Mouse (Mus musculus) ES-E14 (cell line): ENCODE measurements at regions not wholly inside any gene's neighbourhood (a gene's known extent, or its start where the extent isn't known, plus 50 kb on each side); places are given as distances from the start of the nearest gene placed in this dataset.

Source experiments
- DNase-seq: peaks from one replicate; pipeline ENCODE4 v3.0.0-alpha.2; 2013; ENCODE audit warnings: low read depth, low spot score
- H3K27ac ChIP-seq: 2 replicates; pipeline ENCODE4 v1.5.1; 2012; ENCODE audit warnings: low read depth, mild to moderate bottlenecking, low read length, moderate library complexity, mixed read lengths; ENCODE audit not compliant: poor library complexity, insufficient read depth, severe bottlenecking
- H3K36me3 ChIP-seq: 2 replicates; pipeline ENCODE4 v1.6.1; 2012; ENCODE audit warnings: mild to moderate bottlenecking, low read length, moderate library complexity, mixed read lengths; ENCODE audit not compliant: control insufficient read depth, poor library complexity, insufficient read depth, severe bottlenecking
- H3K4me1 ChIP-seq, 2 experiments: fragments of 150-350 bp in 1 of 2; sonication (generic) in 1 of 2; 2 replicates each; pipeline ENCODE4 v1.6.1; 2012; ENCODE audit warnings: low read length in 2 of 2, mild to moderate bottlenecking in 1 of 2, mixed read lengths in 1 of 2; ENCODE audit not compliant: control insufficient read depth in 2 of 2, insufficient read depth in 2 of 2, poor library complexity in 1 of 2
- H3K4me3 ChIP-seq, 2 experiments: fragments of 150-350 bp in 1 of 2; sonication (generic) in 1 of 2; 2 replicates each; pipeline ENCODE4 v1.5.1; 2012; ENCODE audit warnings: low read length in 2 of 2, low read depth in 1 of 2, mild to moderate bottlenecking in 1 of 2, mixed read lengths in 1 of 2; ENCODE audit not compliant: insufficient read depth in 1 of 2, poor library complexity in 1 of 2, severe bottlenecking in 1 of 2
- H3K9ac ChIP-seq: 2 replicates; pipeline ENCODE4 v1.6.1; 2012; ENCODE audit warnings: low read depth, mild to moderate bottlenecking, low read length, mixed read lengths; ENCODE audit not compliant: poor library complexity, insufficient read depth, severe bottlenecking
- H3K9me3 ChIP-seq: fragments of 150-350 bp; sonication (generic); 2 replicates; pipeline ENCODE4 v1.6.1; 2012; ENCODE audit warnings: low read depth, mild to moderate bottlenecking, low read length; ENCODE audit not compliant: control insufficient read depth, insufficient read depth
- CHD2 ChIP-seq: IDR thresholded peaks from 2 replicates; pipeline ENCODE4 v1.6.1; 2014; ENCODE audit warnings: mild to moderate bottlenecking, low read depth, low read length, inconsistent platforms
- HCFC1 ChIP-seq: IDR thresholded peaks from 2 replicates; pipeline ENCODE4 v1.6.1; 2012; ENCODE audit warnings: low read length, inconsistent platforms, borderline replicate concordance; ENCODE audit not compliant: insufficient read depth
- MAFK ChIP-seq: IDR thresholded peaks from 2 replicates; pipeline ENCODE4 v1.6.1; 2014; ENCODE audit warnings: mild to moderate bottlenecking, low read depth, low read length, inconsistent platforms; ENCODE audit not compliant: insufficient read depth
- ZC3H11A ChIP-seq: IDR thresholded peaks from 2 replicates; pipeline ENCODE4 v1.6.1; 2012; ENCODE audit warnings: low read depth, mild to moderate bottlenecking, inconsistent platforms, low read length, borderline replicate concordance
- ZNF384 ChIP-seq: IDR thresholded peaks from 2 replicates; pipeline ENCODE4 v1.6.1; 2012; ENCODE audit warnings: low read depth, low read length, inconsistent platforms
- in situ Hi-C, 2 experiments: fragments of 600-800 bp; cut with MboI; formaldehyde crosslinking; loops; one replicate each; pipeline ENCODE4 v1.15.1; 2025; ENCODE audit warnings: low sequenced_read_pairs in 2 of 2, inconsistent platforms in 1 of 2; ENCODE audit not compliant: unreplicated experiment in 2 of 2

DNA sequence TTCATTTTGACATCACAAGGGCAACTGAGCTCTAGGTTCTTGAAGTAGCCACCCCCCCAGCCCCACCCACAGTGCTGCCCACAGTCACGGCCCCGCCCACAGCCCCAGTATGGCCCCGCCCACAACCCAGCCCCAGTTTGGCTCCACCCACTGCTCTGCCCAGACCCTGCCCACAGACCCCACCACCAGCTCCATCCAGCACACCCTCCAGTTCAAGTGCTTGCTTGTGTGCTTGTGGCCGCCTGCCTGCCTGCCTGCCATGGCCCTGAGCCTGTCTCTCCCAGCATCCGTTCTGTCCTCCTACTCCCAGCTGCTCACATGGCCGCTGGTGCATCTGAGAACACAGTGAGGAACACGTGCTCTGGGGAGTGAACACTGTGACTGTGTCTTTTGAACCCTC is 92.0 kb downstream of the Barhl2 start:
- peaks cover 2 to 8% of the 10 kb centered on the region in 2 experiments; a peak in 2 of 4 replicates for H3K4me1 ChIP-seq
- in situ Hi-C loops, result no loop called here
- no peak for DNase-seq
- H3K4me3 ChIP-seq, result no peak overlapping the region
- H3K9ac ChIP-seq, result no peak overlapping the region
- H3K27ac ChIP-seq, result no peak overlapping the region
- no peaks in the 10 kb centered on the region for H3K9me3 ChIP-seq
- no peak for TF ChIP-seq CHD2
- no peak for TF ChIP-seq MAFK
- TF ChIP-seq ZC3H11A, result no peak
- TF ChIP-seq ZNF384, result no peak
- no peak for TF ChIP-seq HCFC1
- H3K36me3 ChIP-seq, result no peaks in the 10 kb centered on the region

DNA sequence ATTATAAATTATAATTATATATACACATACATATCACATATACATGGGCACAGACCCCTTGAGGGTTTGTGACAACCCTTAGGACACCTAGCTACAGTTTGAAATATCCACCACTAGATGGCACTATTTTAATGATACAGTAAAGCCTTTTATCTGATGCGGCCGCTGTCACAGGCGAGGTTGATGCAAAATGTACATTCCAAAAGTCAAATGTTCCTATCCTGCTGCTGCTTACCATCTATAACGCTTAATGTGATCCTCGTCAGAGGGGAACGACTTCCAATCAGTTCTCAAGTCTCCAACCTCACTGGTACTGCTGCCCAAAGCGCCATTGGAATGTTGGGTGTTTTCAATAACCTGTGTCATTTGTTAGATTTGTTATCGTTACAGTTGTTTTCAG is 92.9 kb downstream of the Barhl2 start:
- TF ChIP-seq CHD2 (no peak), HCFC1 (no peak), MAFK (no peak), ZC3H11A (no peak)
- Histone ChIP-seq H3K9ac (no peak overlapping the region), H3K9me3 (no peaks in the 10 kb centered on the region), H3K36me3 (no peaks in the 10 kb centered on the region), H3K4me3 (no peak overlapping the region), H3K27ac (no peak overlapping the region), H3K4me1 (peaks cover 2 to 8% of the 10 kb centered on the region in 2 experiments; a peak in 2 of 4 replicates)
- in situ Hi-C loops, result no loop called here
- DNase-seq, result no peak

DNA sequence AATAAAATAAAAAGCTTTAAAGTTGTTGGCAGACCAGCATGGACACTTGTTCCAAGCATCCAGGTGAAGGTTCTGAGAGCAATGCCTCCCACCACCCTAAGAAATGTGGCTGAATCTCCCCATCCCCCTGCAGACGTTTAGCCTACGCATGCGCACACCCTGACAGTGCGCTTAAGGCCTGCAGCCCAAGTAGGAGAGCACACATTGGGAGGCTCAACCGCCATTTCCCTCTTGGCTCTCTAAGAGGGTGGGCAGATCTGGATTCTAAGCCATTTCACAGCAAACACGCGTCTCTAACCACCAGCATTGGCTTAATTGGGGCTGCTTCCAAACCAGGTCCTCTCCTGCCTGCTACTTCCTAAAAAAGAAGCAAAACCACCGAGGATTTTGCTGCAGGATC is 106.6 kb downstream of the Barhl2 start:
- no peak overlapping the region for H3K27ac ChIP-seq
- H3K36me3 ChIP-seq, result no peaks in the 10 kb centered on the region
- in situ Hi-C loops, result no loop called here
- TF ChIP-seq MAFK, result no peak
- TF ChIP-seq CHD2, result no peak
- TF ChIP-seq ZC3H11A, result no peak
- TF ChIP-seq ZNF384, result no peak
- TF ChIP-seq HCFC1, result no peak
- no peaks in the 10 kb centered on the region for H3K9me3 ChIP-seq
- H3K4me1 ChIP-seq, result no peaks in the 10 kb centered on the region
- H3K9ac ChIP-seq, result no peak overlapping the region
- no peak for DNase-seq
- H3K4me3 ChIP-seq, result no peak overlapping the region

DNA sequence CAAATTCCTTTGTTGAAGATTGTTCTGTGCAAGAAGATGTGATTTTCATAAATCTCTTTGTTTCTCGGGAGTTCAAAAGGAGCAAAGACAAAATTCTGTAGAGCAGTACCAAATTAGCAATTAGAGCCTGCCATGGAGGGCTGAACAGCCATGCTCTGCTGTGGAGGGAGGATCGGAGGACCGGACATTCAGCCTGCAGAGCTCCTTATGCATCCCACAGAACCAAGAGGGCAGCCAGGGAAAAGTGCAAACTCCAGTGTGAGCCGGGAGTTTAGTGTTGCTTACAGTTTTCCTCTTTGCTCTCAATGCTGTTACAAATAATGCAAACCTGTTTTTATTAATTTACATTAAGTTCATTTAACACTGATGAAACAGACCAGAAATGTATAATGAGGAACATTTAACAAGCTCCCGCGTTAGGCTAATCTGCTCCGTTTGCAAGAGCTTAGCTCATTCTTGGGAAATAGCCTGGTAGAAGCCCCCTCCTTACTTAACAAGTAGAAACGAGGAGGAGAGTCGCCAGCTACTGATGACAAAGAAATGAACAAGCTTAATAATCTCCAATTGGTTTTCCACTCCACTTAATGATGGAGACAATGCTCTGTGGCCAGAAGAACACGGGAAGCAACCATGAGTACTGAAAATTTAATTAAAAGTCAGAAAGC is 108.0 kb downstream of the Barhl2 start:
- Histone ChIP-seq H3K4me1 (no peaks in the 10 kb centered on the region), H3K4me3 (no peak overlapping the region), H3K9me3 (no peaks in the 10 kb centered on the region), H3K36me3 (no peaks in the 10 kb centered on the region), H3K27ac (no peak overlapping the region), H3K9ac (no peak overlapping the region)
- TF ChIP-seq MAFK, result no peak
- TF ChIP-seq ZC3H11A, result no peak
- in situ Hi-C loops, result no loop called here
- DNase-seq, result no peak

DNA sequence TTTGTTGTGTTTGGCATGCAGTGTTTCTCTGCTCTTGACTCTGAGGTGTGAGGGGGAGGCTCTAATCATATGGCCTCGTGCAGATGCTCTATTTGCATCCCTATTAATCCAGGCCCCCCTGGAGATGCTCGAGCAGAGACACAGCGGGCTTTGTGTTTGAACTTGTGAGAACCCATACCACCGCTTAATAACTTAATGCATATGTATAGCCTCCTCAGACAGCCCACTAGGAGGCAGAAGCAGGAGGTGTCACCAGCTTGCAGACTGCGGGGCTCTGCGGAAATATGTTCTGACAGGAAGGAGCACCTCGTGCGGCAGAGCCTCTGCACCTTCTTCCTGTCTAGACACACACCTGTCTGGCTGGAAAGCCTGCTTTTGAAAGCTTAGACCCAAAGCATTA is 113.7 kb downstream of the Barhl2 start:
- in situ Hi-C loops, result no loop called here
- Histone ChIP-seq H3K9ac (no peak overlapping the region), H3K27ac (no peak overlapping the region), H3K4me3 (no peak overlapping the region), H3K36me3 (no peaks in the 10 kb centered on the region), H3K9me3 (no peaks in the 10 kb centered on the region), H3K4me1 (no peaks in the 10 kb centered on the region)
- DNase-seq, result no peak
- TF ChIP-seq HCFC1, result no peak
- no peak for TF ChIP-seq MAFK
- no peak for TF ChIP-seq ZC3H11A
- no peak for TF ChIP-seq CHD2
- TF ChIP-seq ZNF384, result no peak
